Mouse (Mus musculus) inflammation-experienced regulatory T-cells, adult 6 months (primary cell): ENCODE measurements around the gene M1ap. TPM values are rescaled to one million over a fixed set of nuclear protein-coding genes. Genes with fewer than 3 reads are reported as not detected.

Experiments used
- ATAC-seq: one replicate; pipeline ENCODE4 v1.8.0; 2017
- polyA plus RNA-seq, 3 experiments: library from polyadenylated mRNA; unstranded; fragments of 100-300 nt; shearing (Covaris generic); gene quantifications; one replicate each; pipeline ENCODE4 v1.2.1; 2017

M1ap gene
- polyA plus RNA-seq, 3 experiments from 2014 or later, result 0.17 to 1.8 TPM; not detected in 1

DNA sequence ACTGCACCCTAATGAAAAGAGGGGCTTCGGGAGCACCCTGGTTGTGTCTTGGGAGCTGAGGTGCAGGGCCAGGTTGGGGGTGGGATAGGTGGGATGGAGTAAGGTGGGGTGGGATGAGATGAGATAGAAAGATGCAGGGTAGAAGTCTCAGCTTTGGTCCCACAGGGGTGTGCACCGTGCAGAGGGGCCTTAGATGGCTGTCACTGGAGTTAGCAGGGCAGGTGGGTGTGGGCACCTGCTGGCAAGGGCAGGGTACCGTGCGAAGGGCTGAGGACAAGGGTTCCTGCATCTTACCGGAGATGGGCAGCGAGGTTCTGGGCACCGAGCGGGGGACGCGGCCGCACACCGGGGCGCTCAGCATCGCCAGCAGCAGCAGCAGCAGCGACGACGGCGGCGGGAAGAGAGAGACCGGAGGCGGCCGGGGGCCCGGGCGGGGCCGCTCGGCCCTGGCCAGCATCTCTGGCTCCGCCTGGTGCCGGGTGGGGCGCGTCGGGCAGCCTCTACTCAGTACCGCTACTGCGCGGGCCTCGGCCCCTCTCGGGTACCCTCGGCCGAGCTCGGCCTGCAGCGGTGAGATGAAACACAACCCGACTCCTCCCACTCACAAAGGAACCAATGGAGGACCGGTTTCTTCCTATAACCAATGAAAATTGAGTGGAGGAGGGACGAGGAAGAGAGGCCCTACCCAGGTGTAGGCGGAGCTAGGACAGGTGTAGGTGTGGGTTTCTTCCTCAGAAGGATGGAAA lies 7.4 kb upstream of the M1ap start, which contains the start of gene Sema4f:
Sema4f (minus strand) TSS at position 603 of the 746 bp plus-strand sequence.
- peak; percentile 99 for ATAC-seq

DNA sequence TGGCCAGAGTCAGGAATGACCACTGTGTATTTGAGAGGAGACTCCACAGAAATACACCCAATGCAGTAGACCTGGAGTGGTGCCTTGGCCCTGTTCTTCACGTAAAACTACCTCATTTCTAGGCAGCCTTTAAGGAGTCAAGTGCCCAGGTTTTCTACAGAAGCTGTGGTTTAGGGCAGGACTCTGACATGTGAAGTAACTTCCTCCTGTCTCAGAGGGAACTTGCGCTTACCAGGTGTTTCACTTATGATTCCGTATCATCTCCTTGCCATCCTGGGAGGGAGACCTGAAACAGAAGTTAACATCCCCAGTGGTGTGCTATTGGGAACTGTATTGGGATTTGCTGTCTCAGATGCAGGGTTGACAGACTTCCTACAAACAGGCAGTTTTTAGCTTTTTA lies 5.9 kb upstream of the M1ap start:
- no peak for ATAC-seq

DNA sequence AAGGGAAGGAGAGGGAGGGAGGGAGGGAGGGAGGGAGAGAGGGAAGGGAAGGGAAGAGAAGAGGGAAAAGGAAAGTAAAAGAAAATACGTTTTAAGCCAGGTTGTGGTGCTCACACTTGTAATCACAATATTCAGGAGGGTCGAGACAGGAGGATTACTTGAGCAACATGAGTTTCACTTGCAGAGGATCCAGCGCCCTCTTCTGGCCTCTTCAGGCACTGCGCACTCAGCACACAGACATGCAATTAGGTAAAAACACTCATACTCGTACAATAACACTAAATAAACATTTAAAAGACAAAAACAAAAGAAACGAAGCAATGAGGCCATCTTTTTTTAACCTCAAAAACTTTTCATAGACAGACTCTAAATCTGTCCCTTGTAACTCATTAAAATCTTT lies 952 bp upstream of the M1ap start:
- no peak for ATAC-seq

DNA sequence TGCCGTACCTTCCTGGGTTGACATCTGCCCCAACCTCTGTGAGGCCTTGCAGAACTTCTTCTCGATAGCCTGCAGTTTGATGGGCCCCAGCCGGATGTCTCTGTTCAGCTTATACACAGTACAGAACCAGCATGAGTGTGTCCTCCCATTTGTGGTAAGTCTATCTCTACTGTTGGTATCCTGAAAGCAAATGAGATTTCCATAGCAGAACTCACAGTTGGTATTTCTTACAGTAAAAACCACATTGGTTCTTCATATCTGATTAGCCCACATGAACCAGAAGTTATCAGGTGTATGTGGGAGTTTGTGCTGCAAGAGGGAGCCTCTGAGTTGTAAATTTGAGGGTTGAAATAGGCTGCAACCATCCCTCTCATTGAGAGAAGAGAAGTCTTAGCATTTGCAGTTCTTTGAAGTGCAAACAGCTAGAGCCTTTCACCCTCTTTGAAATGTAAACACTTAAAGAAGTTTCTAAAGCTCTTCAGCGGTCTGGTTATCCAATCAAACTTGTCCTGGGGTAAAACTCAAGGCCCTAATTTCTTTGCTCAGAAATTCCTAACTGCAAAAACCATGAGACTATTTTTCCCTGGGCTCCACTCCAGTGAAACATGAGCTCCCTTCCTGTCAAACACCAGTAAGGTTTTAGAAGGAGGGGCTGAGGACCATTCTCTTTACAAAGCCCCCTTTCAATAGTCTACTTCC lies 10.0 kb downstream of the M1ap start:
- ATAC-seq, result peak; percentile 88

DNA sequence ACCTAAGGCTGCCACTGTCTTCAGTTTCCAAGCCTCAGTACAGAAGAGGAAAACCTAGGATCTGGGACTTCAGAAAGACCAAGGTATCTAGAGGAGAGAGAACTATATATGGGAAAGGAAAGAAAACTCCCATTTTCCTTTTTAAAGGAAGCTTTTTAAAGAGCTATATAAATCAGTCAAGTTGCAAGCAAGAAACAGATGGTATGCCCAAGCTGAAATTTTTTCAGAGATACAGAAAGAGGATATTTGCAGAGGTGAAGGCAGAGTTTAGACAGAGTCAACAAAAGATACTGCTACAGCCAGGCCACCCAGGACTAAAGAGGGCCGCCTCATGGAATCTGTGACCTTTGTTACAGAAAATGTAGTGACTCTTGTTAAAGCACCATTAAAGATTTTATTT lies 15.0 kb downstream of the M1ap start:
- no peak for ATAC-seq

DNA sequence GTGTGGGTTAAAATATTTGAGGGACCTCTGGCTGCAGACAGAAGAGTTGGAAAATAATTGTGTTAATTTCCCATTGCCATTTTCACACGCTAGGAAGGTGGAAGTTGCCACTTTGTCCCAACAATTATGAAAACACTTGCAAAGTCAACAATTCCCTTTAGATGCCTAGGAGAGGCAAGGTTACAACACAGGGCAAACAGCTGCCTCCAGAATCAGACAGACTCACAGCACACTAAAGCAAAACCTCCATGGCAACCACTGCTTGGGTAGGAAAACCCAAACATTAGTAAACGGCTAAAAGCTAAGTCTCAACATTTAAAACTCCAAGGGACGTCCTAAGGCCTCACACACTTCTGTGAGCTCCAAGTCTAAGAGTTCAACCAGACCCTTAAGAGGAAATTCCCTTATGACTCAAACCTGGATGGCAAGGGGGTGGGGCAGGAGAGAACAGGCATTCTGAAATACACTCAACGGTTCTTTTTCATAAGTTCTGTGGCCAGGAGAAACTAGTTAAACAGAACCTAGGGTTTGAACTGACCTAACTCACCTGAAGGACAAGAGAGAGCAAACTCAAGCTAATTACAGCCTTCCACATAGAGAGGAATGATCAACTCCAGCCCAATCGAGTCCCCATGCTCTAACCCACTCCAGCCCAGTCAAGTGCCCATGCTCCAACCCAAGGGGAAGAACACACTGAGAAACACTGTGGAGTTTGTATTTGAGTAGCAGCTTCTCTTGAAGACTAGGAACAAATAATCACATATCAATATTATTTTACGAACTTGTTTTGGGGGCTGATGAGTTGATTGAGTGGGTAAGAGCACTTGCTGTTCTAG lies 22.8 kb downstream of the M1ap start:
- no peak for ATAC-seq

DNA sequence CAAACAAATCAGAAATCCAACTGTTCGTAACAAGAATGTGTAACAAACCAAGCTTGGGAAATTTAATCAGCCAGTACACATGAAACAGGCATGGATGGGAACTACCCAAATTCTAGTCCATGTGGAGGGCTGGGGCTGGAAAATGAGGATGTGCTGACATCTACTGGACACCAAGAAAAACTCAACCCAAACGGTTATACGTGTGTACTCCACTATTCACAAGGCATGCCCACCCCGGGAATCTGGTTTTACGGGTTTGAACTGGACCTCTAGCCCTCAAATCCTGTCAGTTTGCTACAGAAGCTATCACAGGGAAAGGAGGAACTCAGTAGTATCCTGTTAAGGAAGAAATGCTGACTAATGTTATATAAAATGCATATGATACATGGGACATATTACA lies 24.3 kb downstream of the M1ap start:
- peak; percentile 96 for ATAC-seq

DNA sequence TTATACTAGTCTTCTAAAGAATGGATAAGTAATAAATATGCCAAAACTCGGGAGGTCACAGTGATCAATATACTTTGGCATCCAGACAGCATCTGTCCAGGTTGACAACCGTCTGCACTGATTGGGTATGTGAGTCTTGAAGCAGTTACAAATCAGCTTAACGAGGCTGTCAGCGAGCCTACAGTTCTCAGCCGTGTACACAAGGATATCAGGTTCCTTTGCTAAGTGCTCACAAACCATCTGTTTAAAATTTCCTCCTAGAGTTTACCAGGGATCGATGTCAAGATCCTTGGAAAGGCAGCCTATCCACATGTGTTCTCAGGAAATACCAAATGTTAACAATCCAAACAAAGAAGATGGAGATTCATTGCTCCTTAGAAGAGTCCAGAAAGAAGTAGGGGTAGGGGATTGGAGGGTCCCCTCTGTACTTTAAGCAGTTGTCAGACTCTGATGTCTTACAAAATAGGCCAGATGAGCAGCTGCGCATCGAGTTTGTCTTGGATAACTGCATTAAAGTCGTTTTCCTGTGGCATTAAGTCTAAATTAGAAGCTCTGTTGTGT lies 40.8 kb downstream of the M1ap start:
- ATAC-seq, result no peak

DNA sequence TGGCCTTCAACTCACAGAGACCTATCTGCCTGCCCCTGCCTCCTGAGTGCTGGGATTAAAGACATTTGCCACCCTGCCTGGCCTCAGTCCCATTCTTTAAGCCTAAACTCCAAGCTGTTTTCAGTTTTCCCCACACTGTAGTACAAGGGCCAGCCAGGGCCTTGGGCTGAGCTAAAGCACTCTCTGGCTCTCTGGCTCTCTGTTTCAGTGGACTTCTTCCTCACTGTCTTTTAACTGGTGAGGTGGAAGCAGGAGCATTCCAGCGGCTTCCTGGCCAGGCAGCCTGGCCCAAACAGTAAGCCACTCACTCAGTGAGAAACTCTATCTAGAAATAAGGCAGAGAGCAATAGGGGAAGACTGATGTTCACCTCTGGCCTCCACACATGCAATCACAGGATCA lies 47.0 kb downstream of the M1ap start:
- no peak for ATAC-seq

DNA sequence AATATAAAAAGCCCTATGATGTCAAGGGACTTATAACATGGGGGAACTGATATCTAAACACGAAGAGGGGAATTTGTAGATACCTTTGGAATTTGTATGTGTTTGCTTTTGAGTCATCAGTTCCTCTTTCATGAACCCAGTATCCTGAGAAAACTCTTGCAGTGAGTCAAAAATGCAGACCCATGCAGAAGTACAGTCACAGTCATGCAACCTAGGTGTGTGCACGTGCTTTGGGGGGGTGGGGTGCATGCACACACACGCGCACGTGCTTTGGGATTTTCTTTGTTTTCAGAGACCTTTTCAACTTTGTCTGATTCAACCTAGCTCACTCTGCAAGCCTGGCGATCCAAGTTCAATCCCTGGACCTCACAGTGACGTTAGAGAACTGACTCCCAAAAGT lies 47.7 kb downstream of the M1ap start:
- no peak for ATAC-seq

DNA sequence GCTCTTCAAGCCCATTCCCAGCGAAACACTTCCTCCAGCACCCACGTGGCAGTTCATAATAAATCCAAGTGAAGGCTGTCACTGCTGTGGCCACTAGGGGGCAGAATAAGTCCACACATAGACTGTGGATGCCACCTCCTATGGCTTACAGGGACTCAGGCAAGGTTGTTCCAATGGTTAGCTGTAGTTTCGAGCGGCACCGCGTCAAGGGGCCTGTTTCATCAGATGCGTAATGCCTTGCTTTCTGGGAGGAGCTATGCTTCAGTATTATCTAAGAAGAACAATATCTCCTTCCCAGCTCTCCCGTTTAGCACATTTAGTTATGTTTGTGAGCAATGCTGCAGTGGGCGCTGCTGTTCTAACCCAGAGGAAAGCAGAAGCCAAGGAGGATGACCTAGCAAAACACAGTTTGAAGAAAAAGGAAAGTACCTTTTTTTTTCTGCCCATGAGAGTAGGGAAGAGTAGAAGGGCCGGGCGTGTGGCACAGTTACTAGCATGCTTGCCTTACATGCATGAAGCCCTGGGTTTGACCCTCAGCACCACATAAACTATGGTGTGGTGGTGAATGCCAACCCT lies 50.1 kb downstream of the M1ap start:
- peak; percentile 94 for ATAC-seq

DNA sequence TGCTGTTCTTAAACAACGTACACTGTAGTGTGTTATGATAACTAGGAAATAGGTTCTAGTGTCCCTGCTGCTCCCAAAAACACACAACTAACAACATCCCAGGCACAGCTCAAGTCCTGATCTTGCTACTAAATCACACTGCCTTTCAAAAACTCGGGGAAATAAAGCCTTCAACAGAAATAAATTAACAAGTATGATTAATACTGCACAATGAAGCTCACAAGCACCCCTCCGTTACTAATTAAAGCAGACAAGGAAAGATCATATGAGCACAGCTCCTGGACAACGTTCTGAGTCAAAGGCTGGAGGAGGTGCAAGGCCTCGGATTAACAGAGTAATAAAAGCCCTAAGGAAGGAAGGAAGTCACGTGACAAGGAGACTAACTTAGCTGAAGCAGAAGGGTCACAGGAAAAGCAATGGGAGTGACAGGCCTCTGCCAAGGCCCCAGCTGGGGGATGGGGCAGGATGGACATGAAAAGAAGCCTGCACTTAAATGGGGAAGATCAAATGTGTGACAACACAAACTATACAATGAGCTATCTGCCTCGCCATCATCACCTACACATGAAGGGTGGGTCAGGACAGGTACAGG lies 50.9 kb downstream of the M1ap start:
- no peak for ATAC-seq

DNA sequence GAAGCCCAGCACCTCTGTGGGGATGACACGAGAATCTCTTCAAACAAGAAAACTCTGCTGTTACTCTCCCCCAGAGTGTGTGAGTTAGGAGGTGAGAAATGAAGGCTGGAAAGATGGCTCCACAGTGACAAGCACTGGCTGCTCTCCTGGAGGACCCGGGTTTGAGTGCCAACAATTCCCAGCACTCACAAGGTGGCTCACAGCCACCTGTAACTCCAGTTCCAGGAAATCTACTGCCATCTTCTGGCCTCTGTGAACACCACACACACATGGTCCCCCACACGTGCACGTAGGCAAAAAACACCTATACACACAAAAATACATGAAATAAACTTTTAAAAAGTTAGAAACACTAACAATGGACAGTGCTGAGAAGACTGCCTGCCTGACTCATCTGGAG lies 51.6 kb downstream of the M1ap start:
- no peak for ATAC-seq

DNA sequence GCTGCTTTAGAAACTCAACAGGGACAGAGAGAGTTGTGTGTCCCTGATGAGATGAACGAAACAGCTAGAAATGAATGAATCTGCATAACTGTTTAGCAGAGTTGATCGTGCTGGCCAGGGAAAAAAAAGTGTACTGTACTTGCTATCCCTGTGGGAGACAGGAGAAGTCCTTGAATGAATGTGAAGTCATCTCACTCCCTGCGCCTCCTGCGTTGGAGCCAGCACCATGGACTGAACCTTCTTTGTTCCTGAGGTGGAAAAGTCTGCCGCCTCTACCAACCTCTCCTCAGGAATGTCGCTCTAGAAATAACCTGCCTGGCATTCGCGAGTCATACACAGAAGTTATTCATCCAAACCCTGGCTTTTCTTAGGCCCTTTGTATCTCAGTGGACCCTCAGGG lies 53.3 kb downstream of the M1ap start:
- ATAC-seq, result no peak

DNA sequence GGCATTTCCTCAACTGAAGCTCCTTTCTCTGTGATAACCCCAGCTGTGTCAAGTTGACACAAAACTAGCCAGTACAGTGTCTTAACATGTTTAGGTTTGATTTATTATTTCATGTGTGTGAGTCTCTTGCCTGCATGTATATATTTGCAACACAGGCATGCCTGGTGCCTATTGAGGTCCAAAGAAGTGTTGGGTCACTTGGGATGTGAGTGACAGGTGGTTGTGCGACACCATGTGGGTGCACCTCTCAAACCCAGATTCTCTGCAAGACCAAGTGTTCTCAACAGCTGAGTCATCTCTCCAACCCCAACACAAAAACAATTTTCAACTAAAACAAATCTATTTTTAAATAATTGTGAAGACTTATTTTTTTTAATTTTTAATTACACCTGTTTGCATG lies 56.4 kb downstream of the M1ap start:
- ATAC-seq, result no peak

DNA sequence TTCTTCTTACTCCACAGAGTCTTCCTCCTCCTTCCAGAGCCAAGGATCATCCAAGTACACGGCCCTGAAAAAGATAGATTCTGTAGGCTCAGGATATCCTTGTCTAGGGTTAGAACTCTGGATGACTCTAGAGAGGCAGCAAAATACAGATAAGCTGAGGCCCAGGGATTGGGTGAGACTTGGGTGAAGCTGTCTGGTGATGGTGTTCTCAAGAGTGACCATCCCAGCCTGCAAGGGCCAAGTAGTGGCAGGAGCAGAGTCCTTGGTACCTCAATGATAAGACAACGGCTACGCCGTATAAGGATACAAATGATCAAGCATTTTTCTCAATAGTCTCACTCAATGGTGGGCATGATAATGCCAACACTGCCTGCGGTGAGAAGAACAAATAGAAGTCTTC lies 57.1 kb downstream of the M1ap start:
- no peak for ATAC-seq

DNA sequence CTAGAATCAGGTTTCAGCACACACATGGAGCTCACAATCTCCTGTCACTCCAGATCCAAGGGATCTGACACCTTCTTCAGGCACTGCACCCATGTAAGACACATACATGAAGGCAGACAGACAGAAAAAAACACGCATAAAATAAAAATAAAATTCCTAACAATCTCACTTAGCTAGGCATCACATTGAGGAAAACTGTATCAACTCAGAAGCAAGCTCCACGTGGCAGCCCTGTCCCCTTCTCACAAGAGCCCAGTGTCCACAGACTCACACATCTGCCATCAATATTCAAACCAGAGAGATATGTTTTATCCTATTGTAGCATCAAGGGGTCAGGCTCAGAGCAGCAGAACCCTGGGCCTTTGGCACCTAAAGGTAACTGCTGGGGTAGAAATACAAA lies 57.6 kb downstream of the M1ap start:
- no peak for ATAC-seq

DNA sequence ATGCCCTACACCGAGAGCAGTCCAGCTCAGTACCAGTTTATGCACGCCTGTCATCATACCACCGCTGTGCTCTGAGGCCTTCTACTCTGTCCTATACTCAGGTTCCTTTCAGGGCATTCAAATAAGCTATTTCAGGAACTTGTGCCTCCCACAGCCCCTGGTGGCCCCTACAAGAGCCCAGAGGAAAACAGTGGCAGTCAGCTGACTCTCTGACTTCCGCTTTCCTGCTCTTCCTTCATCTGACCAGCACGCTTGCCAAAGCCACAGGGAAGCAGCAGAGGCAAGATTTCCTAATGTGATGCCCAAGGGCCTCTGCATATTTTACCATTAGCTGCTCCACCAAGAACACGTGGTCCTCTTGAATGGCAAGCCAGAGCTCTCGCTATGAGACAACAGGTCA lies 58.2 kb downstream of the M1ap start:
- ATAC-seq, result no peak

DNA sequence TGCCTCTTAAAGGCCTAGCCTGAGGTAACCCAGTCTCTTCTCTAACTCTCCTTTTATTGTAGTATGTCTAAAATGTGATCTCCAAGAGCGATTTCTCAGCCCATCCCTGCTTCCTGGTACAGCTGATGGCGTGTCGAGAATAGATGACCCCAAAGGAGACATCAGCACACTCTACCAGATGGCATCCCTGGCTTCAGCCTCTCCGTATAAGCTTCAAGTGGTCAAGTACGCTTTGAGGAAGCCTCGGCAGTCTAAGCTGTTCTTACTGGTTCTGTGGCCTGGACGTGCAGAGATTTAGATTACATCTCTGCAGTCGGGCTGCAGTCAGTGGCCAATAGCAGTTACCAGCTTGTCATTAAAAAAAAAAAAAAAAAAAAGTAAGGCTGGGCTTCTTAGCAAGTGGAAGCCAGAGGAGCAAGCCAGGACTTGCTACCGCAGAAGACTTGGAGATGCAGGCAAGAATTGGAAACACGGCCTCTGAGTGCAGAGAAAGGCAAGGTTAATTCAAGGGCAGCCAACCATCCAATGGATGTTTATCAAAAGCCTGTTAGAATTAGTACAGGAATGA lies 58.8 kb downstream of the M1ap start:
- ATAC-seq, result no peak

DNA sequence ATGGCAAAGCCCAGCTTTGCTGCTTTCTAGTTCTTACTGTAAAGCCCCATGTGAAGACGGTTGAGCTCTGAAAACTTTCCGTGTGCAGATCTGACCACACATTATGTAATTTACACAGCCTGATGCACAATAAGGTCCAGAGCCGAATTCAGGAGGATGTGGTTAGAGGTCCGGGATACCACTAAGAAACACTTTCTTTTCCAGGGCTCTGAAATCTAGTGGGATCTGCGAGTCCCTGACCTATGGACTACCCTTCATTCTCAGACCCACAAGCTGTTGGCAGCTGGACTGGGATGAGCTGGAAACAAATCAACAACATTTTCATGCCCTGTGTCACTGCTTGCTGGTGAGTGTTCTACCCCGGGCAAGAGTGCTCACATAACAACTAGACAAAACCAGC lies 59.4 kb downstream of the M1ap start:
- ATAC-seq, result no peak

DNA sequence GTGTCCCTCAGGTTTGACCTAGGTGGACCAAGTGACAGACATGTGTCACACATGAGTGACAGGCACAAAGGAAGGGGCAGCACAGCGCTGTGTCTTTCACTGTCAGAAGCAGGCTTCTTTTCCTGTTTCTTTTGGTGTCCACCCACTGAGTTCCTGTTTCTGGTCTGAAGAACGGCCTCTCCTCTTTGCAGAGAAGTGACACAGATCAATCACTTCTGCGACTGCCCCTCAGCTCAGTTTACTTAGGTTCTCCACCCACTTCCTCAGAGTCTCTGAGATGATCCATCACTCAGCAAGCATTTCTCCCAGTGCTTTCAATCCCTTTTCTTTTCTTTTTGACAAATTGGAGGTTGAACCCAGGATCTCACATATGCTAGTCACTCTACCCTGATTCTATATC lies 62.0 kb downstream of the M1ap start:
- ATAC-seq, result no peak

DNA sequence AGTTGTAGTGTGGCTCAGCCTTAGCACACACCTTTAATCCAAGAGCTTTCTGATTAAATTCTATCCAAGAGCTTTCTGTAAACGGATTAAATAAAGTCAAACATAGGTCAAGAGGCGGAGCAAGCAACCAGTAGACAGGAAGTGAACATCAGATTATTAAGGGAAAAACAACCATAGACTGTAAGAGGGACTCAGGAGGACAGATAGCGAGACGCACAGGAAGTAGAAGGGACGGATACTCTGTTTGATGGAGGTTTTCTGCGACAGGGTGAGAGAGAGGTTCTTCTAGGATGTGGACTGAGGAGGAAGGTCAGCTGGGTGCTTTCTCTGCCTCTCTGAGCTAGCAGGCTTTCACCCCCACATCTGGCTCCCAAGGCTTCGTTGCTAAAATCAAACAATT lies 63.3 kb downstream of the M1ap start:
- peak; percentile 77 for ATAC-seq
